Mouse (Mus musculus) embryonic facial prominence, embryonic 10.5 days (tissue): Measurements from ENCODE around the gene Art3. TPM values are rescaled to one million over a fixed set of nuclear protein-coding genes. Genes with fewer than 3 reads are reported as not detected.
"Not testable (repeated sequence)": the region's sequence is repeated elsewhere in the genome, so short reads cannot be mapped to it uniquely, and the experiment has no call there.

Experiments
- DNase-seq: peaks from one replicate; pipeline ENCODE4 v3.0.0-alpha.2; 2017; ENCODE audit warnings: low spot score
- H3K27ac ChIP-seq: fragments of 300-500 bp; sonication (generic); replicated peaks from 2 replicates; pipeline ENCODE4 v1.5.1; 2016; ENCODE audit warnings: mild to moderate bottlenecking
- H3K27me3 ChIP-seq: fragments of 300-500 bp; sonication (generic); replicated peaks from 2 replicates; pipeline ENCODE4 v1.6.1; 2016; ENCODE audit warnings: low read depth, mild to moderate bottlenecking; ENCODE audit not compliant: poor library complexity, severe bottlenecking
- H3K36me3 ChIP-seq: fragments of 300-500 bp; sonication (generic); replicated peaks from 2 replicates; pipeline ENCODE4 v1.6.1; 2016; ENCODE audit warnings: mild to moderate bottlenecking, moderate library complexity
- H3K4me1 ChIP-seq: fragments of 300-500 bp; sonication (generic); 2 replicates; pipeline ENCODE4 v1.6.1; 2016
- H3K4me3 ChIP-seq: fragments of 300-500 bp; sonication (generic); 2 replicates; pipeline ENCODE4 v1.5.1; 2016; ENCODE audit warnings: mild to moderate bottlenecking, moderate library complexity
- H3K9me3 ChIP-seq: fragments of 300-500 bp; sonication (generic); 2 replicates; pipeline ENCODE4 v1.6.1; 2016; ENCODE audit warnings: mild to moderate bottlenecking
- WGBS: fragments of 180-500 bp; shearing (Covaris S2); methylation state at CpG from one replicate; pipeline ENCODE4 v1.1.7; 2016; 5-methylcytosine and 5-hydroxymethylcytosine counted together
- polyA plus RNA-seq: library from polyadenylated mRNA; unstranded; fragments of >200 nt; fragmentation: Nextera tagmentation; extraction: Ambion mirVana; gene quantifications from 2 replicates; pipeline ENCODE4 v1.2.1, GENCODE M21; 2016

Art3 gene
- polyA plus RNA-seq, 1 experiment from 2014 or later: 1.4 TPM

GRCm38 (mm10) chr5:92349731-92350130 lies 18.1 kb downstream of the Art3 start:
- WGBS: 83% methylated on average over 7 of the region's 7 CpGs
- DNase-seq: no peak
- peaks cover 11% of the 10 kb centered on the region for H3K4me1 ChIP-seq

GRCm38 (mm10) chr5:92352716-92353115 lies 21.1 kb downstream of the Art3 start:
- not testable (repeated sequence) for H3K9me3 ChIP-seq, H3K36me3 ChIP-seq, H3K4me3 ChIP-seq, H3K27ac ChIP-seq, DNase-seq
- 66% methylated on average over 4 of the region's 4 CpGs for WGBS
- peaks cover 11% of the 10 kb centered on the region for H3K4me1 ChIP-seq
- H3K27me3 ChIP-seq: peaks cover 15% of the 10 kb centered on the region

More at GRCm38 (mm10) chr5:92349731-92350130, 18.1 kb downstream of the Art3 start:
- no peaks in the 10 kb centered on the region for H3K36me3 ChIP-seq
- H3K27ac ChIP-seq: no peak overlapping the region
- H3K4me3 ChIP-seq: no peak overlapping the region
- no peaks in the 10 kb centered on the region for H3K9me3 ChIP-seq
- H3K27me3 ChIP-seq: peaks cover 25% of the 10 kb centered on the region

GRCm38 (mm10) chr5:92353517-92353916 lies 21.9 kb downstream of the Art3 start:
- peaks cover 4% of the 10 kb centered on the region for H3K4me1 ChIP-seq
- WGBS: 46% methylated on average over 11 of the region's 11 CpGs
- H3K27ac ChIP-seq: no peak overlapping the region
- peaks cover 7% of the 10 kb centered on the region for H3K27me3 ChIP-seq
- peak overlapping the region; percentile 5; the same call in 1 of the 2 replicates for H3K4me3 ChIP-seq
- no peaks in the 10 kb centered on the region for H3K36me3 ChIP-seq
- H3K9me3 ChIP-seq: no peaks in the 10 kb centered on the region
- DNase-seq: no peak

GRCm38 (mm10) chr5:92358033-92358432 lies 26.4 kb downstream of the Art3 start:
- H3K4me1 ChIP-seq: no peaks in the 10 kb centered on the region
- H3K9me3 ChIP-seq: no peaks in the 10 kb centered on the region
- H3K36me3 ChIP-seq: no peaks in the 10 kb centered on the region
- no peak overlapping the region for H3K4me3 ChIP-seq
- peak; percentile 42 for DNase-seq
- WGBS: 48% methylated on average over 12 of the region's 12 CpGs
- H3K27me3 ChIP-seq: no peaks in the 10 kb centered on the region
- H3K27ac ChIP-seq: no peak overlapping the region

GRCm38 (mm10) chr5:92358767-92359455 lies 27.3 kb downstream of the Art3 start:
- no peaks in the 10 kb centered on the region for H3K9me3 ChIP-seq
- no peak overlapping the region for H3K27ac ChIP-seq
- H3K36me3 ChIP-seq: no peaks in the 10 kb centered on the region
- H3K27me3 ChIP-seq: no peaks in the 10 kb centered on the region
- no peak overlapping the region for H3K4me3 ChIP-seq
- DNase-seq: no peak
- no peaks in the 10 kb centered on the region for H3K4me1 ChIP-seq
- 83% methylated on average over 11 of the region's 11 CpGs for WGBS

GRCm38 (mm10) chr5:92363179-92363578 lies 31.6 kb downstream of the Art3 start:
- no peaks in the 10 kb centered on the region for H3K36me3 ChIP-seq
- WGBS: 8% methylated on average over 4 of the region's 4 CpGs
- no peak overlapping the region for H3K4me3 ChIP-seq
- 0 out of 2 replicates have a peak, but pooled peaks cover 5% of the 10 kb centered on the region for H3K27me3 ChIP-seq
- DNase-seq: no peak
- H3K9me3 ChIP-seq: no peaks in the 10 kb centered on the region
- no peaks in the 10 kb centered on the region; the same call in 1 of the 2 replicates for H3K4me1 ChIP-seq
- H3K27ac ChIP-seq: no peak overlapping the region

- Histone ChIP-seq H3K36me3 (no peaks in the 10 kb centered on the region), H3K4me1 (peaks cover under 1% of the 10 kb centered on the region; the same call in 1 of the 2 replicates), H3K4me3 (no peak overlapping the region), H3K27ac (no peak overlapping the region), H3K9me3 (no peaks in the 10 kb centered on the region), H3K27me3 (0 out of 2 replicates have a peak, but pooled peaks cover 5% of the 10 kb centered on the region)
- no peak for DNase-seq
- 90% methylated on average over 5 of the region's 5 CpGs for WGBS
Observed at GRCm38 (mm10) chr5:92364011-92364410, 32.4 kb downstream of the Art3 start.

- no peak for DNase-seq
- no peak overlapping the region for H3K4me3 ChIP-seq
- H3K4me1 ChIP-seq: peaks cover 2% of the 10 kb centered on the region; the same call in 1 of the 2 replicates
- H3K27me3 ChIP-seq: 0 out of 2 replicates have a peak, but pooled peaks cover 5% of the 10 kb centered on the region
- H3K27ac ChIP-seq: no peak overlapping the region
- no peaks in the 10 kb centered on the region for H3K9me3 ChIP-seq
- no peaks in the 10 kb centered on the region for H3K36me3 ChIP-seq
- WGBS: 77% methylated on average over 11 of the region's 11 CpGs
Observed at GRCm38 (mm10) chr5:92365146-92365705, 33.6 kb downstream of the Art3 start.

- Histone ChIP-seq H3K36me3 (no peaks in the 10 kb centered on the region), H3K4me3 (no peak overlapping the region), H3K4me1 (peaks cover 5% of the 10 kb centered on the region; the same call in 1 of the 2 replicates), H3K27me3 (0 out of 2 replicates have a peak, but pooled peaks cover 5% of the 10 kb centered on the region), H3K9me3 (no peaks in the 10 kb centered on the region), H3K27ac (no peak overlapping the region)
- DNase-seq: no peak
- WGBS: 75% methylated on average over 6 of the region's 6 CpGs
Observed at GRCm38 (mm10) chr5:92366565-92366964, 34.9 kb downstream of the Art3 start.

- WGBS: 87% methylated on average over 10 of the region's 10 CpGs
- H3K9me3 ChIP-seq: no peaks in the 10 kb centered on the region
- H3K4me3 ChIP-seq: no peak overlapping the region
- H3K27ac ChIP-seq: no peak overlapping the region
- no peaks in the 10 kb centered on the region for H3K36me3 ChIP-seq
- H3K4me1 ChIP-seq: peaks cover 5% of the 10 kb centered on the region; the same call in 1 of the 2 replicates
- 0 out of 2 replicates have a peak, but pooled peaks cover 5% of the 10 kb centered on the region for H3K27me3 ChIP-seq
- no peak for DNase-seq
Observed at GRCm38 (mm10) chr5:92368392-92368791, 36.8 kb downstream of the Art3 start.

GRCm38 (mm10) chr5:92369151-92369994 lies 37.7 kb downstream of the Art3 start:
- H3K9me3 ChIP-seq: no peaks in the 10 kb centered on the region
- no peak overlapping the region for H3K4me3 ChIP-seq
- WGBS: 81% methylated on average over 13 of the region's 13 CpGs
- H3K27me3 ChIP-seq: 0 out of 2 replicates have a peak, but pooled peaks cover 5% of the 10 kb centered on the region
- H3K4me1 ChIP-seq: peaks cover 5% of the 10 kb centered on the region; the same call in 1 of the 2 replicates
- DNase-seq: no peak
- no peak overlapping the region for H3K27ac ChIP-seq
- no peaks in the 10 kb centered on the region for H3K36me3 ChIP-seq

GRCm38 (mm10) chr5:92370392-92370791 lies 38.8 kb downstream of the Art3 start:
- H3K27me3 ChIP-seq: 0 out of 2 replicates have a peak, but pooled peaks cover 4% of the 10 kb centered on the region
- WGBS: 88% methylated on average over 6 of the region's 6 CpGs
- no peak overlapping the region for H3K27ac ChIP-seq
- no peaks in the 10 kb centered on the region for H3K36me3 ChIP-seq
- no peaks in the 10 kb centered on the region for H3K9me3 ChIP-seq
- DNase-seq: no peak
- no peak overlapping the region for H3K4me3 ChIP-seq
- peaks cover 5% of the 10 kb centered on the region; the same call in 1 of the 2 replicates for H3K4me1 ChIP-seq
